ENCODE assay signal across 9 mouse cellular contexts in the genomic region with DNA sequence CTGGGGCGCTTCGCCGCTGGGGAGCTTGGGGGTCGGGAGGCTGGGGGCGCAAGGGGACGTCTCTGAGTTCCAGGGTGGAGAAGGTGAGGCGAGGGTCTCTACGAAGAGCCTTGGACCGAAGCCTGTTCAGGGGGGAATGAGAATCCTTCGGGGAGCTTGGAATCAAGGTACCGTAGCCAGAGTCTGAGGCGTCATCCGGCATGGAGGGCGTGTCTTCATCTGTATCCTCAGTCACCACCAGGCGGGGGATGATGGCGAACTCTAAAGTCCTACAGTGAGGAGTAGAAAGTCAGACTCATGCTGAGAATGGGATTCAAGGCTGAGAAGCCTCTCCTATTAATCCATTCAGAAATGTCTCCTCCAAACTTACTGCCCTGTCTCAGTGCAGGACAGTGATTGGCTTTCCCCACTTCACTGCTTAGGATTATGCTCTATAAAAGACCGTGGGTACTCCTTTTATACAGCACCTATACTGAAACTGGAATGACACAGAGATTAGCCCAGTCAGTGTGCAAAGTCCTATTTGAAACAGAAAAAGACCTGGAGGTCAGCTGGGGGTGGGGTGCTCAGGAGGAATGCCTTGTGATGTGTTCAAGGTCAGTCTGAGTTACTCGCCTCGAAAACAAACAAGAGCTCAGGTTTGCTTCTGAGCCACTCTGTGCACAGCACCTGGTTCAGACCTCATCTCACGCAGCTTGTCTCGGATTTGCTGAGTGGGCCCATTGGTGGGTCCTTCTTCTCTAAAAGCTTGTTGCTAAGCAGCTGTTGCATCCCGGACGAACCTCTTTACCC. TPM values are rescaled to one million over a fixed set of nuclear protein-coding genes. Genes with fewer than 3 reads are reported as not detected.
DNase-seq lines count a peak whose midpoint lies in the region; ATAC-seq lines count a peak whose summit lies in the region.
"Had no signal": no experiment of that assay in that cellular context is flagged by ENCODE, and none has a peak within 500 bp of the region (broad histone marks: within the 10 kb centered on the region; RNA-seq: fewer than 3 reads in every experiment).

No protein-coding gene starts in this region.

- no peak for ATAC-seq in heart, embryonic 12.5 days (ENCODE audit: insufficient number of reproducible peaks, low FRiP score)
- no peak for ATAC-seq in forebrain, embryonic 12.5 days (ENCODE audit: low FRiP score)
- ATAC-seq in kidney, embryonic 15.5 days (replicated peaks; ENCODE audit: low FRiP score) = peak; percentile 1; the same call in 1 of the 2 replicates
- no peak for ATAC-seq in midbrain, embryonic 16.5 days

- no peak overlapping the region for H3K9ac ChIP-seq in heart, embryonic 12.5 days
- H3K9ac ChIP-seq in forebrain, embryonic 12.5 days = no peak overlapping the region
- H3K9ac ChIP-seq in kidney, embryonic 15.5 days = no peak overlapping the region
- no peak overlapping the region for H3K9ac ChIP-seq in midbrain, embryonic 16.5 days (ENCODE audit: low read depth, low read length)

- H3K27me3 ChIP-seq in heart, embryonic 12.5 days (replicated peaks) = peaks cover 60% of the 10 kb centered on the region
- peaks cover 62% of the 10 kb centered on the region for H3K27me3 ChIP-seq in forebrain, embryonic 12.5 days
- 0 out of 2 replicates have a peak, but pooled peaks cover 4% of the 10 kb centered on the region for H3K27me3 ChIP-seq in kidney, embryonic 15.5 days
- H3K27me3 ChIP-seq in midbrain, embryonic 16.5 days (ENCODE audit: control insufficient read depth, insufficient read depth, low read depth, low read length) = peaks cover 19% of the 10 kb centered on the region

- peaks cover 5% of the 10 kb centered on the region for H3K9me3 ChIP-seq in heart, embryonic 12.5 days (replicated peaks)
- no peaks in the 10 kb centered on the region for H3K9me3 ChIP-seq in forebrain, embryonic 12.5 days
- H3K9me3 ChIP-seq in kidney, embryonic 15.5 days (replicated peaks) = no peaks in the 10 kb centered on the region
- no peaks in the 10 kb centered on the region for H3K9me3 ChIP-seq in midbrain, embryonic 16.5 days (replicated peaks; ENCODE audit: control insufficient read depth, low read length, poor library complexity, severe bottlenecking)

- no peak overlapping the region for H3K27ac ChIP-seq in heart, embryonic 12.5 days (ENCODE audit: poor library complexity, severe bottlenecking)
- no peak overlapping the region for H3K27ac ChIP-seq in forebrain, embryonic 12.5 days
- 0 out of 2 replicates have a peak overlapping the region, but pooled peaks have one; percentile 18 for H3K27ac ChIP-seq in kidney, embryonic 15.5 days
- no peak overlapping the region for H3K27ac ChIP-seq in midbrain, embryonic 16.5 days (ENCODE audit: low read length)
- H3K27ac ChIP-seq: macrophage had no signal

- H3K4me1 ChIP-seq in heart, embryonic 12.5 days (replicated peaks) = peaks cover 31% of the 10 kb centered on the region
- H3K4me1 ChIP-seq in forebrain, embryonic 12.5 days = peaks cover 37% of the 10 kb centered on the region
- H3K4me1 ChIP-seq in kidney, embryonic 15.5 days = peaks cover 52% of the 10 kb centered on the region
- H3K4me1 ChIP-seq in midbrain, embryonic 16.5 days (ENCODE audit: control insufficient read depth, insufficient read depth, low read length) = peaks cover 9% of the 10 kb centered on the region

- WGBS in heart, embryonic 12.5 days = 13% methylated on average over 23 of the region's 23 CpGs
- 5% methylated on average over 23 of the region's 23 CpGs for WGBS in forebrain, embryonic 12.5 days
- 19% methylated on average over 23 of the region's 23 CpGs for WGBS in kidney, embryonic 15.5 days
- 6% methylated on average over 23 of the region's 23 CpGs for WGBS in midbrain, embryonic 16.5 days

- peak overlapping the region; percentile 49 for H3K4me2 ChIP-seq in heart, embryonic 12.5 days
- peak overlapping the region; percentile 24 for H3K4me2 ChIP-seq in forebrain, embryonic 12.5 days
- peak overlapping the region; percentile 42 for H3K4me2 ChIP-seq in kidney, embryonic 15.5 days
- peak overlapping the region; percentile 27; the same call in 1 of the 2 replicates for H3K4me2 ChIP-seq in midbrain, embryonic 16.5 days (ENCODE audit: low read length)

- intact Hi-C loops in heart, postnatal 14 days (cut with DNase I) = loop anchor here (2.0 to 5.0 kb wide), 2 partner anchors 33 to 146 kb away; a partner anchor contains a TSS

- H3K4me3 ChIP-seq in heart, embryonic 12.5 days = peak overlapping the region; percentile 12; the same call in 1 of the 2 replicates
- no peak overlapping the region; the same call in 1 of the 2 replicates for H3K4me3 ChIP-seq in forebrain, embryonic 12.5 days (replicated peaks)
- no peak overlapping the region for H3K4me3 ChIP-seq in kidney, embryonic 15.5 days (replicated peaks)
- H3K4me3 ChIP-seq in midbrain, embryonic 16.5 days (ENCODE audit: low read depth, low read length) = no peak overlapping the region

- H3K36me3 ChIP-seq in heart, embryonic 12.5 days = peaks cover 38% of the 10 kb centered on the region
- H3K36me3 ChIP-seq in forebrain, embryonic 12.5 days (replicated peaks) = no peaks in the 10 kb centered on the region; the same call in 1 of the 2 replicates
- peaks cover 43% of the 10 kb centered on the region for H3K36me3 ChIP-seq in kidney, embryonic 15.5 days
- no peaks in the 10 kb centered on the region for H3K36me3 ChIP-seq in midbrain, embryonic 16.5 days (ENCODE audit: control insufficient read depth, insufficient read depth, low read length)

- no peak for DNase-seq in heart, postnatal 14 days
- DNase-seq in left cerebral cortex, adult 18-20 months (ENCODE audit: low spot score in 2 of 2) = no peak
- no peak for DNase-seq in right cerebral cortex, postnatal 36 days (ENCODE audit: low spot score in 2 of 2)
- no peak for DNase-seq in ovary, adult 18-20 months (ENCODE audit: low spot score)

RNA-seq across cellular contexts. Expression of a gene that starts 14.5 kb away (rescaled TPM):
- 37.2 and 37.9 TPM in 2 replicates for polyA plus RNA-seq in heart, embryonic 12.5 days (2016; fragmentation: Nextera tagmentation; extraction: Ambion mirVana)
- 10 to 100 TPM; 63.4 to 70.7 TPM for total RNA-seq in heart, postnatal 14 days (2021)
- 16.6 and 19.3 TPM in 2 replicates for polyA plus RNA-seq in forebrain, embryonic 12.5 days (2016; fragmentation: Nextera tagmentation; extraction: Ambion mirVana)
- polyA plus RNA-seq in kidney, embryonic 15.5 days (2015; fragmentation: Nextera tagmentation; extraction: Ambion mirVana) = 73.2 and 83.3 TPM in 2 replicates
- 11.0 and 11.2 TPM in 2 replicates for polyA plus RNA-seq in midbrain, embryonic 16.5 days (2015; fragmentation: Nextera tagmentation; extraction: Ambion mirVana)
- 10 to 100 TPM; 10.9 to 13.4 TPM for total RNA-seq in left cerebral cortex, adult 18-20 months (2021)

RNA-seq across cellular contexts. Expression of a gene that starts 16.9 kb away (rescaled TPM):
- polyA plus RNA-seq in heart, embryonic 12.5 days (2016; fragmentation: Nextera tagmentation; extraction: Ambion mirVana) = not detected in 2 replicates
- total RNA-seq in heart, postnatal 14 days (2021) = not detected
- 0.05 and 0.09 TPM in 2 replicates for polyA plus RNA-seq in forebrain, embryonic 12.5 days (2016; fragmentation: Nextera tagmentation; extraction: Ambion mirVana)
- 4.7 and 4.9 TPM in 2 replicates for polyA plus RNA-seq in kidney, embryonic 15.5 days (2015; fragmentation: Nextera tagmentation; extraction: Ambion mirVana)
- polyA plus RNA-seq in midbrain, embryonic 16.5 days (2015; fragmentation: Nextera tagmentation; extraction: Ambion mirVana) = 0.20 and 0.44 TPM in 2 replicates
- under 1 TPM; 0.35 to 0.56 TPM for total RNA-seq in left cerebral cortex, adult 18-20 months (2021)
- polyA plus RNA-seq: macrophage had no signal

RNA-seq across cellular contexts. Expression of a gene that starts 43.2 kb away (rescaled TPM):
- polyA plus RNA-seq in heart, embryonic 12.5 days (2016; fragmentation: Nextera tagmentation; extraction: Ambion mirVana) = 0.70 and 0.80 TPM in 2 replicates
- 1 to 10 TPM in 1 of 2 experiments, under 1 TPM in 1; 1.00 to 1.1 TPM for total RNA-seq in heart, postnatal 14 days (2021)
- 0.24 and 0.49 TPM in 2 replicates for polyA plus RNA-seq in forebrain, embryonic 12.5 days (2016; fragmentation: Nextera tagmentation; extraction: Ambion mirVana)
- polyA plus RNA-seq in kidney, embryonic 15.5 days (2015; fragmentation: Nextera tagmentation; extraction: Ambion mirVana) = 4.4 and 4.8 TPM in 2 replicates
- 0.67 and 1.1 TPM in 2 replicates for polyA plus RNA-seq in midbrain, embryonic 16.5 days (2015; fragmentation: Nextera tagmentation; extraction: Ambion mirVana)
- total RNA-seq in left cerebral cortex, adult 18-20 months (2021) = 1 to 10 TPM; 2.6 to 3.6 TPM

RNA-seq across cellular contexts. Expression of a gene that starts 50.0 kb away (rescaled TPM):
- 40.9 and 41.2 TPM in 2 replicates for polyA plus RNA-seq in heart, embryonic 12.5 days (2016; fragmentation: Nextera tagmentation; extraction: Ambion mirVana)
- 10 to 100 TPM; 34.6 to 36.0 TPM for total RNA-seq in heart, postnatal 14 days (2021)
- polyA plus RNA-seq in forebrain, embryonic 12.5 days (2016; fragmentation: Nextera tagmentation; extraction: Ambion mirVana) = 12.7 and 14.0 TPM in 2 replicates
- polyA plus RNA-seq in kidney, embryonic 15.5 days (2015; fragmentation: Nextera tagmentation; extraction: Ambion mirVana) = 58.7 and 62.6 TPM in 2 replicates
- 12.8 and 16.0 TPM in 2 replicates for polyA plus RNA-seq in midbrain, embryonic 16.5 days (2015; fragmentation: Nextera tagmentation; extraction: Ambion mirVana)
- total RNA-seq in left cerebral cortex, adult 18-20 months (2021) = 1 to 10 TPM; 8.1 to 9.5 TPM
